Mouse (Mus musculus) MEL-GATA-1-ER (cell line): ENCODE results near the gene Htr6.

Experiments
- DNase-seq: peaks from one replicate; pipeline ENCODE4 v3.0.0-alpha.2; 2012; ENCODE audit warnings: low read depth; ENCODE audit errors: extremely low read depth

The Htr6 gene

GRCm38 (mm10) chr4:139075041-139075711 lies at the start of gene Htr6:
TSS of gene Htr6 (minus strand) at chr4:139075570.
- DNase-seq: no peak

- DNase-seq: no peak
These were observed 49.6 kb upstream of the Htr6 start for GRCm38 (mm10) chr4:139124940-139125339.

- DNase-seq: no peak
These were observed 47.2 kb upstream of the Htr6 start for GRCm38 (mm10) chr4:139122557-139122956.

GRCm38 (mm10) chr4:139120998-139121397 lies 45.6 kb upstream of the Htr6 start:
- DNase-seq: no peak

- DNase-seq: no peak
These were observed 45.0 kb upstream of the Htr6 start for GRCm38 (mm10) chr4:139120281-139120814.

GRCm38 (mm10) chr4:139116356-139117063 lies 41.1 kb upstream of the Htr6 start:
- DNase-seq: peak; percentile 86

GRCm38 (mm10) chr4:139115721-139116120 lies 40.4 kb upstream of the Htr6 start:
- DNase-seq: no peak

GRCm38 (mm10) chr4:139112482-139112881 lies 37.1 kb upstream of the Htr6 start:
- DNase-seq: no peak

- no peak for DNase-seq
These were observed 36.1 kb upstream of the Htr6 start for GRCm38 (mm10) chr4:139111421-139111820.

- DNase-seq: no peak
These were observed 35.5 kb upstream of the Htr6 start for GRCm38 (mm10) chr4:139110858-139111257.

GRCm38 (mm10) chr4:139105453-139105852 lies 30.1 kb upstream of the Htr6 start:
- no peak for DNase-seq

- DNase-seq: no peak
These were observed 26.2 kb upstream of the Htr6 start for GRCm38 (mm10) chr4:139101546-139101945.

GRCm38 (mm10) chr4:139100326-139100725 lies 25.0 kb upstream of the Htr6 start:
- no peak for DNase-seq

GRCm38 (mm10) chr4:139096201-139096600 lies 20.8 kb upstream of the Htr6 start:
- DNase-seq: no peak

GRCm38 (mm10) chr4:139095406-139095805 lies 20.0 kb upstream of the Htr6 start:
- no peak for DNase-seq

- no peak for DNase-seq
These were observed 17.8 kb upstream of the Htr6 start for GRCm38 (mm10) chr4:139093196-139093530.

- DNase-seq: no peak
These were observed 17.2 kb upstream of the Htr6 start, which contains the start of gene Nbl1 for GRCm38 (mm10) chr4:139092356-139093195. TSS of gene Nbl1 (minus strand) at chr4:139092993.

- DNase-seq: no peak
These were observed 16.3 kb upstream of the Htr6 start for GRCm38 (mm10) chr4:139091478-139092355.

GRCm38 (mm10) chr4:139091066-139091465 lies 15.7 kb upstream of the Htr6 start:
- no peak for DNase-seq

GRCm38 (mm10) chr4:139090303-139090940 lies 15.1 kb upstream of the Htr6 start:
- DNase-seq: no peak
